Comparison of ENCODE assay signal across 24 mouse cellular contexts in the genomic region with DNA sequence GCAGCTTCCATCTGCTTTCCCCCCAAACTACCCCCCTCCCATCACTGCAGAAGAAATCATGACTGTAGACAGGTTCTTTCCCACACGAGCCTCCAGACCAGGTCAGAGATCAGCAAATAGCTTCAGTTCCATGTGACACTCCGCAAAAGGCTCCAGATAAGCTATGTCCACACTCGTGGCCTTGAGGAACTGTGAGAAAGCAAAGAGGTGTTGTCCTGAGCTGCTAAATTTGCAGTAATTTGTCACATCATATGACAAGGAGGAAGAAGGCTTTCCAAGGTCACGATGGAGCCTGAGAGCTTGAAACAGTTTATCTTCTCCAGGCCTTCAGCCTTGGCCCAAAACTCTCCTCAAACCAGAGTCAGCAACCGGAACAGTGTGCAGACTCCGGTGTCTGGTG.
A peak's percentile ranks its signal among the peaks of the same experiment; 100 is the strongest.
DNase-seq lines count a peak whose midpoint lies in the region; ATAC-seq lines count a peak whose summit lies in the region.
"Had no signal": no experiment of that assay in that cellular context is flagged by ENCODE, and none has a peak within 500 bp of the region (broad histone marks: within the 10 kb centered on the region; RNA-seq: fewer than 3 reads in every experiment).

No protein-coding gene starts in this region.

- H3K4me1 ChIP-seq in heart, embryonic 10.5 days: peaks cover 37% of the 10 kb centered on the region
- no peaks in the 10 kb centered on the region for H3K4me1 ChIP-seq in midbrain, embryonic 11.5 days (ENCODE audit: control insufficient read depth, insufficient read depth, low read length)
- H3K4me1 ChIP-seq in midbrain, embryonic 16.5 days (ENCODE audit: control insufficient read depth, insufficient read depth, low read length): no peaks in the 10 kb centered on the region
- H3K4me1 ChIP-seq: hindbrain, embryonic 15.5 days had no signal

- H3K4me3 ChIP-seq in heart, embryonic 10.5 days: no peak overlapping the region
- no peak overlapping the region for H3K4me3 ChIP-seq in midbrain, embryonic 11.5 days (ENCODE audit: low read depth, low read length)
- H3K4me3 ChIP-seq in midbrain, embryonic 16.5 days (ENCODE audit: low read depth, low read length): no peak overlapping the region
- H3K4me3 ChIP-seq: forebrain, embryonic 10.5 days; forebrain, embryonic 13.5 days; heart, embryonic 12.5 days; heart, embryonic 15.5 days; hindbrain, embryonic 12.5 days; hindbrain, embryonic 15.5 days had no signal

- H3K27me3 ChIP-seq in heart, embryonic 10.5 days (ENCODE audit: insufficient read depth, poor library complexity, severe bottlenecking): no peaks in the 10 kb centered on the region
- no peaks in the 10 kb centered on the region for H3K27me3 ChIP-seq in midbrain, embryonic 11.5 days (ENCODE audit: control insufficient read depth, insufficient read depth, low read length)
- no peaks in the 10 kb centered on the region for H3K27me3 ChIP-seq in midbrain, embryonic 16.5 days (ENCODE audit: control insufficient read depth, insufficient read depth, low read depth, low read length)
- H3K27me3 ChIP-seq: CH12.LX; forebrain, embryonic 13.5 days; heart, embryonic 12.5 days; heart, embryonic 15.5 days; hindbrain, embryonic 12.5 days; hindbrain, embryonic 15.5 days; Patski had no signal

- peak overlapping the region; percentile 32; the same call in 1 of the 2 replicates for H3K27ac ChIP-seq in heart, embryonic 10.5 days
- H3K27ac ChIP-seq in midbrain, embryonic 11.5 days (ENCODE audit: low read depth, low read length): no peak overlapping the region
- H3K27ac ChIP-seq in midbrain, embryonic 16.5 days (ENCODE audit: low read length): no peak overlapping the region
- H3K27ac ChIP-seq: forebrain, embryonic 10.5 days; forebrain, embryonic 13.5 days; heart, embryonic 15.5 days; hindbrain, embryonic 12.5 days; hindbrain, embryonic 15.5 days had no signal

- H3K9me3 ChIP-seq in heart, embryonic 10.5 days: no peaks in the 10 kb centered on the region
- no peaks in the 10 kb centered on the region for H3K9me3 ChIP-seq in midbrain, embryonic 11.5 days (ENCODE audit: control insufficient read depth, low read length)
- H3K9me3 ChIP-seq in midbrain, embryonic 16.5 days (replicated peaks; ENCODE audit: control insufficient read depth, low read length, poor library complexity, severe bottlenecking): no peaks in the 10 kb centered on the region
- H3K9me3 ChIP-seq: forebrain, embryonic 10.5 days; forebrain, embryonic 13.5 days; G1E; heart, embryonic 12.5 days; heart, embryonic 15.5 days; hindbrain, embryonic 12.5 days; hindbrain, embryonic 15.5 days had no signal

- no peak overlapping the region for H3K4me2 ChIP-seq in midbrain, embryonic 11.5 days
- H3K4me2 ChIP-seq in midbrain, embryonic 16.5 days (ENCODE audit: low read length): no peak overlapping the region
- H3K4me2 ChIP-seq: forebrain, embryonic 13.5 days; heart, embryonic 12.5 days; heart, embryonic 15.5 days; hindbrain, embryonic 12.5 days; hindbrain, embryonic 15.5 days had no signal

- H3K36me3 ChIP-seq in heart, embryonic 10.5 days: no peaks in the 10 kb centered on the region
- H3K36me3 ChIP-seq in midbrain, embryonic 11.5 days (ENCODE audit: control insufficient read depth, insufficient read depth, low read length): no peaks in the 10 kb centered on the region
- no peaks in the 10 kb centered on the region for H3K36me3 ChIP-seq in midbrain, embryonic 16.5 days (ENCODE audit: control insufficient read depth, insufficient read depth, low read length)
- H3K36me3 ChIP-seq: forebrain, embryonic 10.5 days; G1E; heart, embryonic 12.5 days; heart, embryonic 15.5 days; hindbrain, embryonic 12.5 days; hindbrain, embryonic 15.5 days had no signal

- no peak for ATAC-seq in midbrain, embryonic 11.5 days (ENCODE audit: low FRiP score)
- no peak for ATAC-seq in midbrain, embryonic 16.5 days
- ATAC-seq: forebrain, embryonic 13.5 days; forebrain, embryonic 16.5 days; Patski had no signal

- WGBS in heart, embryonic 10.5 days: 51% methylated on average over 6 of the region's 6 CpGs
- 91% methylated on average over 6 of the region's 6 CpGs for WGBS in midbrain, embryonic 11.5 days
- 91% methylated on average over 6 of the region's 6 CpGs for WGBS in midbrain, embryonic 16.5 days

- no peak for DNase-seq in heart, embryonic 10.5 days (ENCODE audit: low spot score)
- no peak for DNase-seq in heart, postnatal 36 days
- DNase-seq in midbrain, embryonic 11.5 days (ENCODE audit: low spot score, missing footprints): peak; percentile 28
- DNase-seq in testis, postnatal 14 days (ENCODE audit: low spot score): peak; percentile 20
- no peak for DNase-seq in testis, postnatal 10 days (ENCODE audit: low spot score)
- DNase-seq: adrenal gland, postnatal 10 days; B cell, adult 2 months; cerebellum, adult 18-20 months; cerebellum, adult 9-10 months; cerebellum, postnatal 14 days; gastrocnemius, postnatal 10 days; gastrocnemius, postnatal 36 days; heart, postnatal 10 days had no signal

- H3K9ac ChIP-seq in midbrain, embryonic 11.5 days (ENCODE audit: low read length): no peak overlapping the region
- no peak overlapping the region for H3K9ac ChIP-seq in midbrain, embryonic 16.5 days (ENCODE audit: low read depth, low read length)
- H3K9ac ChIP-seq: forebrain, embryonic 13.5 days; heart, embryonic 12.5 days; heart, embryonic 15.5 days; hindbrain, embryonic 12.5 days; hindbrain, embryonic 15.5 days had no signal

- intact Hi-C loops in heart, postnatal 36 days (cut with DNase I): no loop called here

Comparison
In these comparisons a context has a peak if more than half of its experiments do, and no peak if none do; other contexts are left out.
1. DNase-seq: peak in midbrain, embryonic 11.5 days (single experiment) and testis, postnatal 14 days (single experiment); none in heart, embryonic 10.5 days (single experiment), heart, postnatal 36 days (0 of 2) and testis, postnatal 10 days (single experiment).